Mouse (Mus musculus) kidney, embryonic 14.5 days (tissue): ENCODE measurements around the gene Slc29a1. TPM values are rescaled to one million over a fixed set of nuclear protein-coding genes. Genes with fewer than 3 reads are reported as not detected.
A peak's percentile ranks its signal among the peaks of the same experiment; 100 is the strongest.

Experiments
- ATAC-seq: fragments of 200-750 bp; cut with Nextera tagmentation; 2 replicates; pipeline ENCODE4 v1.8.0; 2017; ENCODE audit warnings: moderate number of reproducible peaks, mild to moderate bottlenecking, moderate TSS enrichment, moderate library complexity; ENCODE audit not compliant: low FRiP score, low TSS enrichment
- H3K27ac ChIP-seq: fragments of 300-500 bp; sonication (generic); 2 replicates; pipeline ENCODE4 v1.5.1; 2014; ENCODE audit warnings: low read depth, mild to moderate bottlenecking, low read length, moderate library complexity, mixed read lengths
- H3K27me3 ChIP-seq: fragments of 300-500 bp; sonication (generic); 2 replicates; pipeline ENCODE4 v1.6.1; 2014; ENCODE audit warnings: mild to moderate bottlenecking, low read length; ENCODE audit not compliant: control insufficient read depth, insufficient read depth
- H3K36me3 ChIP-seq: fragments of 300-500 bp; sonication (generic); 2 replicates; pipeline ENCODE4 v1.6.1; 2014; ENCODE audit warnings: low read length, mixed read lengths; ENCODE audit not compliant: control insufficient read depth, insufficient read depth
- H3K4me1 ChIP-seq: fragments of 300-500 bp; sonication (generic); 2 replicates; pipeline ENCODE4 v1.6.1; 2014; ENCODE audit warnings: low read length, mixed read lengths; ENCODE audit not compliant: control insufficient read depth, insufficient read depth
- H3K4me2 ChIP-seq: fragments of 300-500 bp; sonication (generic); replicated peaks from 2 replicates; pipeline ENCODE4 v1.6.1; 2014; ENCODE audit warnings: low read depth, mild to moderate bottlenecking, low read length
- H3K4me3 ChIP-seq: fragments of 300-500 bp; sonication (generic); 2 replicates; pipeline ENCODE4 v1.5.1; 2014; ENCODE audit warnings: mild to moderate bottlenecking, low read length
- H3K9ac ChIP-seq: fragments of 300-500 bp; sonication (generic); 2 replicates; pipeline ENCODE4 v1.6.1; 2014; ENCODE audit warnings: low read depth, mild to moderate bottlenecking, low read length, moderate library complexity
- H3K9me3 ChIP-seq: fragments of 300-500 bp; sonication (generic); 2 replicates; pipeline ENCODE4 v1.6.1; 2016; ENCODE audit warnings: low read length; ENCODE audit not compliant: control insufficient read depth
- WGBS: fragments of 180-500 bp; shearing (Covaris S2); extraction: QIAGEN DNeasy Blood & Tissue Kit; methylation state at CpG from one replicate; pipeline ENCODE4 v1.1.7; 2014; 5-methylcytosine and 5-hydroxymethylcytosine counted together
- polyA plus RNA-seq: library from polyadenylated mRNA; unstranded; fragments of >200 nt; fragmentation: Nextera tagmentation; extraction: Ambion mirVana; gene quantifications from 2 replicates; pipeline ENCODE4 v1.2.1, GENCODE M21; 2014

Gene Slc29a1
- polyA plus RNA-seq, 1 experiment from 2014 or later: 83.5 TPM

GRCm38 (mm10) chr17:45581567-45581983 is 17.8 kb downstream of the Slc29a1 start:
- no peak overlapping the region for H3K4me3 ChIP-seq
- H3K27ac ChIP-seq: no peak overlapping the region
- H3K27me3 ChIP-seq: no peaks in the 10 kb centered on the region
- H3K4me2 ChIP-seq: no peak overlapping the region
- H3K36me3 ChIP-seq: peaks cover 4% of the 10 kb centered on the region; the same call in 1 of the 2 replicates
- ATAC-seq: 0 out of 2 replicates have a peak, but pooled peaks have one; percentile 18
- H3K4me1 ChIP-seq: peaks cover 25% of the 10 kb centered on the region
- H3K9me3 ChIP-seq: 0 out of 2 replicates have a peak, but pooled peaks cover 3% of the 10 kb centered on the region
- whole genome bisulfite sequencing: 13% methylated on average over 2 of the region's 2 CpGs
- H3K9ac ChIP-seq: no peak overlapping the region

- Histone ChIP-seq H3K4me2 (no peak overlapping the region), H3K27me3 (no peaks in the 10 kb centered on the region), H3K4me1 (peaks cover 25% of the 10 kb centered on the region), H3K36me3 (no peaks in the 10 kb centered on the region), H3K27ac (0 out of 2 replicates have a peak overlapping the region, but pooled peaks have one; percentile 42), H3K9me3 (no peaks in the 10 kb centered on the region), H3K4me3 (no peak overlapping the region), H3K9ac (no peak overlapping the region)
- 39% methylated on average over 12 of the region's 12 CpGs for WGBS
- no peak for ATAC-seq
These were observed 18.4 kb downstream of the Slc29a1 start for GRCm38 (mm10) chr17:45580958-45581477.

GRCm38 (mm10) chr17:45579554-45579953 is 19.9 kb downstream of the Slc29a1 start:
- Histone ChIP-seq H3K27me3 (no peaks in the 10 kb centered on the region), H3K27ac (no peak overlapping the region), H3K9me3 (no peaks in the 10 kb centered on the region), H3K4me3 (no peak overlapping the region), H3K36me3 (no peaks in the 10 kb centered on the region), H3K4me2 (no peak overlapping the region), H3K9ac (no peak overlapping the region), H3K4me1 (peaks cover 21% of the 10 kb centered on the region)
- ATAC-seq: no peak
- 64% methylated on average over 4 of the region's 4 CpGs for WGBS

- H3K27ac ChIP-seq: no peak overlapping the region
- ATAC-seq: no peak
- no peaks in the 10 kb centered on the region for H3K9me3 ChIP-seq
- H3K9ac ChIP-seq: no peak overlapping the region
- no peaks in the 10 kb centered on the region for H3K36me3 ChIP-seq
- H3K27me3 ChIP-seq: no peaks in the 10 kb centered on the region
- H3K4me1 ChIP-seq: peaks cover 14% of the 10 kb centered on the region; the same call in 1 of the 2 replicates
- H3K4me2 ChIP-seq: no peak overlapping the region
- H3K4me3 ChIP-seq: no peak overlapping the region
- 76% methylated on average over 7 of the region's 7 CpGs for WGBS
These were observed 20.6 kb downstream of the Slc29a1 start for GRCm38 (mm10) chr17:45578843-45579242.

- no peak for ATAC-seq
- no peak overlapping the region for H3K4me2 ChIP-seq
- no peaks in the 10 kb centered on the region for H3K9me3 ChIP-seq
- 0 out of 2 replicates have a peak, but pooled peaks cover 11% of the 10 kb centered on the region for H3K4me1 ChIP-seq
- no peak overlapping the region for H3K4me3 ChIP-seq
- no peak overlapping the region for H3K27ac ChIP-seq
- H3K27me3 ChIP-seq: no peaks in the 10 kb centered on the region
- no peaks in the 10 kb centered on the region for H3K36me3 ChIP-seq
- no peak overlapping the region for H3K9ac ChIP-seq
- WGBS: 68% methylated on average over 5 of the region's 5 CpGs
These were observed 21.2 kb downstream of the Slc29a1 start for GRCm38 (mm10) chr17:45578242-45578641.

- Histone ChIP-seq H3K27ac (no peak overlapping the region), H3K9me3 (no peaks in the 10 kb centered on the region), H3K9ac (peak overlapping the region; percentile 100; the same call in 1 of the 2 replicates), H3K36me3 (peaks cover 17% of the 10 kb centered on the region), H3K4me2 (no peak overlapping the region), H3K4me1 (peaks cover 14% of the 10 kb centered on the region; the same call in 1 of the 2 replicates), H3K27me3 (no peaks in the 10 kb centered on the region), H3K4me3 (no peak overlapping the region)
- WGBS: 86% methylated on average over 8 of the region's 8 CpGs
- no peak for ATAC-seq
These were observed 24.1 kb downstream of the Slc29a1 start for GRCm38 (mm10) chr17:45575123-45575897.

- WGBS: 3% methylated on average over 17 of the region's 17 CpGs
- H3K36me3 ChIP-seq: peaks cover 28% of the 10 kb centered on the region
- H3K27me3 ChIP-seq: no peaks in the 10 kb centered on the region
- no peaks in the 10 kb centered on the region for H3K9me3 ChIP-seq
- H3K27ac ChIP-seq: peak overlapping the region; percentile 99
- H3K9ac ChIP-seq: peak overlapping the region; percentile 100
- ATAC-seq: peak; percentile 41
- H3K4me1 ChIP-seq: peaks cover 20% of the 10 kb centered on the region; the same call in 1 of the 2 replicates
- H3K4me2 ChIP-seq: peak overlapping the region; percentile 74
- H3K4me3 ChIP-seq: peak overlapping the region; percentile 100
These were observed 25.2 kb downstream of the Slc29a1 start for GRCm38 (mm10) chr17:45574129-45574761.

- H3K4me2 ChIP-seq: peak overlapping the region; percentile 74
- ATAC-seq: peak; percentile 66
- H3K27ac ChIP-seq: peak overlapping the region; percentile 99
- peaks cover 20% of the 10 kb centered on the region; the same call in 1 of the 2 replicates for H3K4me1 ChIP-seq
- peaks cover 33% of the 10 kb centered on the region for H3K36me3 ChIP-seq
- WGBS: under 1% methylated on average over 18 of the region's 18 CpGs
- H3K9ac ChIP-seq: peak overlapping the region; percentile 100
- no peaks in the 10 kb centered on the region for H3K9me3 ChIP-seq
- no peaks in the 10 kb centered on the region for H3K27me3 ChIP-seq
- H3K4me3 ChIP-seq: peak overlapping the region; percentile 100
These were observed 25.7 kb downstream of the Slc29a1 start for GRCm38 (mm10) chr17:45573780-45574123.
